ENCODE assay signal across 9 mouse cellular contexts in the genomic region with DNA sequence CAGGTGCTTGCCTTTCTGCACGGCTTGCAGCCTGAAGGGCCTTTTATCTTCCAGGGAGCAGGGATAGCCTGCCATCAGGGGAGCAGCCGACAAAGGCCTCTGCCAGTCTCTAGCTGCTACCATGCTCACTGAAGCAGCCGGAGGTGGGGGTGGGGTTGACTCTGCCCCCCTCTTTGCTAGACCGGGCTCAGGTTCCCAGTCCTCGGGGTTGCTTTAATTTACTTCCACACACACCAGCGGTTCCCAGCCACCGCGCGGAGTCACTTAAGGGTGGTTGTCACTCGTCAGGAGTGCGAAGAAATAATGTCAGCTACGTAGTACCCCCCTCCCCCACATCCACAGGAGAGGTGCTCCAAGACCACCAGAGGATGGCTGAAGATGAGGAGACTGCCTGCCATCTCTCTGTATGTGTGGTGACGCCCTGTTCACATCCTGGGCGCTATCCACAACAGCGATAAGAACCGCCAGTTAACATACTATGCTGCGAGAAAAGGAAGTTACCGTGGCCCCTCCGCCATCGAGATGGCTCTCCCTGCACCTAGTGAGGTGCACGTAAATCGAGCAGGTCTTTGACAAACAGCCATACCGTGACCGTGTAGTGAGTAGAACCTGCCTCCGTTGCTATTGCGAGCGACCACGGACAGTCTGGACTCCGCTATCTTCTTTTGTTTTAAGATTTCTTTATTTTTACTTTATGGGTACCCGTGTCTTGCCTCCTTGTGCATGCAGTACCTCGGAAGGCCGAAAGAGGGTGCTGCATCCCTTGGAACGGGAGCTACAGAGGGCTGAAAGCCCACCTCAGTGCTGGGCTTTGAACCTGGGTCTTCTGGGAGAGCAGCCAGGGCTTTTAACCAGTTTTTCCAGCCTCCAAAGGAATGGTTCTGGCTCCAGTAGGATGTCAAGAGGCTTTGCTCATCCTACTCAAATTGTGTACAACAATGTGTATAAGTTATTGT. TPM values are rescaled to one million over a fixed set of nuclear protein-coding genes. Genes with fewer than 3 reads are reported as not detected.
DNase-seq lines count a peak whose midpoint lies in the region; ATAC-seq and TF ChIP-seq lines count a peak whose summit lies in the region.
"Had no signal": no experiment of that assay in that cellular context is flagged by ENCODE, and none has a peak within 500 bp of the region (broad histone marks: within the 10 kb centered on the region; RNA-seq: fewer than 3 reads in every experiment).

No protein-coding gene starts in this region.

- peak; percentile 67 for TF ChIP-seq CTCF in gastrocnemius, adult 2 months (IDR thresholded peaks at IDR 0.05)
- peak; percentile 94 for TF ChIP-seq CTCF in cerebellum, adult 2 months (IDR thresholded peaks at IDR 0.05; ENCODE audit: borderline replicate concordance, insufficient read depth, low read depth, low read length)
- TF ChIP-seq CTCF in testis, adult 2 months (IDR thresholded peaks at IDR 0.05; ENCODE audit: control insufficient read depth, insufficient read depth, insufficient replicate concordance, low read depth, low read length), result peak; percentile 86

- H3K27ac ChIP-seq in gastrocnemius, adult 2 months, result no peak overlapping the region
- H3K27ac ChIP-seq in cerebellum, adult 2 months (ENCODE audit: insufficient read depth, low read length), result peak overlapping the region; percentile 83
- H3K27ac ChIP-seq in midbrain, embryonic 15.5 days, result peak overlapping the region; percentile 63
- H3K27ac ChIP-seq in testis, adult 2 months (ENCODE audit: control insufficient read depth, insufficient read depth, low read depth, low read length), result no peak overlapping the region

- DNase-seq in gastrocnemius, adult 2 months, result peak; percentile 36
- no peak for DNase-seq in gastrocnemius, postnatal 25 days
- DNase-seq in cerebellum, adult 2 months, result peak; percentile 76 to 90
- DNase-seq in forelimb bud, embryonic 11.5 days (ENCODE audit: low read depth, low spot score), result peak; percentile 85
- DNase-seq in induced T-regulatory cell, adult 2 months (ENCODE audit: low read depth), result peak; percentile 36
- peak; percentile 81 to 84 for DNase-seq in left cerebral cortex, postnatal 25 days (ENCODE audit: low spot score in 2 of 2)

- TF ChIP-seq POLR2A in cerebellum, adult 2 months (IDR thresholded peaks at IDR 0.05; ENCODE audit: borderline replicate concordance, insufficient read depth, low read length), result no peak
- TF ChIP-seq POLR2A in testis, adult 2 months (IDR thresholded peaks at IDR 0.05; ENCODE audit: control insufficient read depth, low read depth, low read length), result peak; percentile 54

- H3K4me2 ChIP-seq in midbrain, embryonic 15.5 days, result peak overlapping the region; percentile 45

- intact Hi-C loops in gastrocnemius, adult 2 months (cut with DNase I), result loop anchor here (10.0 kb wide), 1 partner anchor 202 kb away; no protein-coding TSS in a partner anchor
- intact Hi-C loops in left cerebral cortex, postnatal 25 days (cut with DNase I), result loop anchor here (2.0 to 10.0 kb wide), 4 partner anchors 99 to 209 kb away; no protein-coding TSS in a partner anchor

- peaks cover 23% of the 10 kb centered on the region for H3K4me1 ChIP-seq in cerebellum, adult 2 months (ENCODE audit: control insufficient read depth, insufficient read depth, low read length)
- H3K4me1 ChIP-seq in midbrain, embryonic 15.5 days, result peaks cover 13% of the 10 kb centered on the region
- peaks cover 3% of the 10 kb centered on the region; the same call in 1 of the 2 replicates for H3K4me1 ChIP-seq in testis, adult 2 months (ENCODE audit: control insufficient read depth, insufficient read depth, low read length)

- no peaks in the 10 kb centered on the region for H3K36me3 ChIP-seq in midbrain, embryonic 15.5 days (replicated peaks)
- no peaks in the 10 kb centered on the region for H3K36me3 ChIP-seq in testis, adult 2 months (ENCODE audit: control insufficient read depth, insufficient read depth, low read length)

- peak; percentile 76 for ATAC-seq in midbrain, embryonic 15.5 days (replicated peaks)

- H3K9ac ChIP-seq in midbrain, embryonic 15.5 days, result peak overlapping the region; percentile 19

- no peaks in the 10 kb centered on the region for H3K9me3 ChIP-seq in midbrain, embryonic 15.5 days

- 9% methylated on average over 33 of the region's 33 CpGs for WGBS in cerebellum, adult 2 months
- 1% methylated on average over 33 of the region's 33 CpGs for WGBS in midbrain, embryonic 15.5 days

- H3K27me3 ChIP-seq in cerebellum, adult 2 months (ENCODE audit: control insufficient read depth, insufficient read depth, low read length), result no peaks in the 10 kb centered on the region
- no peaks in the 10 kb centered on the region for H3K27me3 ChIP-seq in midbrain, embryonic 15.5 days (replicated peaks)
- H3K27me3 ChIP-seq in testis, adult 2 months (ENCODE audit: control insufficient read depth, insufficient read depth, low read length), result no peaks in the 10 kb centered on the region

- H3K4me3 ChIP-seq in gastrocnemius, adult 2 months, result no peak overlapping the region
- H3K4me3 ChIP-seq in cerebellum, adult 2 months (replicated peaks; ENCODE audit: insufficient read depth, low read depth, low read length), result peak overlapping the region; percentile 71
- peak overlapping the region; percentile 27 for H3K4me3 ChIP-seq in midbrain, embryonic 15.5 days
- H3K4me3 ChIP-seq in testis, adult 2 months (ENCODE audit: control insufficient read depth, low read depth, low read length), result peak overlapping the region; percentile 10; the same call in 1 of the 2 replicates

RNA-seq across cellular contexts. Expression of gene Aym1, which starts 16.2 kb away (rescaled TPM):
- not detected for total RNA-seq in gastrocnemius, adult 2 months (2021)
- not detected for total RNA-seq in gastrocnemius, postnatal 25 days (2021)
- not detected in 2 replicates for polyA plus RNA-seq in cerebellum, adult 2 months (2012; rRNA removed)
- total RNA-seq in left cerebral cortex, postnatal 25 days (2021), result not detected
- not detected in 2 replicates for polyA plus RNA-seq in midbrain, embryonic 15.5 days (2015; fragmentation: Nextera tagmentation; extraction: Ambion mirVana)
- polyA plus RNA-seq in testis, adult 2 months (2012; rRNA removed), result 10.8 and 12.8 TPM in 2 replicates
- polyA plus RNA-seq: liver, embryonic 16.5 days had no signal

Comparison
In these comparisons a context has a peak if more than half of its experiments do, and no peak if none do; other contexts are left out.
1. H3K27ac ChIP-seq: peak in cerebellum, adult 2 months (single experiment) and midbrain, embryonic 15.5 days (single experiment); none in gastrocnemius, adult 2 months (single experiment) and testis, adult 2 months (single experiment).
2. Peak in every context shown above with its lines, with median percentiles within 50 percentile points of each other: CTCF ChIP-seq.